Mouse (Mus musculus) midbrain, embryonic 16.5 days (tissue): ENCODE results near the gene Krt90. TPM values are rescaled to one million over a fixed set of nuclear protein-coding genes. Genes with fewer than 3 reads are reported as not detected.

Experiments used
- ATAC-seq: fragments of 200-750 bp; cut with Nextera tagmentation; 2 replicates; pipeline ENCODE4 v1.8.0; 2017; ENCODE audit warnings: moderate TSS enrichment
- H3K27ac ChIP-seq: fragments of 300-500 bp; sonication (generic); 2 replicates; pipeline ENCODE4 v1.5.1; 2014; ENCODE audit warnings: mild to moderate bottlenecking, low read length, mixed read lengths
- H3K27me3 ChIP-seq: fragments of 300-500 bp; sonication (generic); 2 replicates; pipeline ENCODE4 v1.6.1; 2014; ENCODE audit warnings: low read depth, low read length, mixed read lengths; ENCODE audit not compliant: control insufficient read depth, insufficient read depth
- H3K36me3 ChIP-seq: fragments of 300-500 bp; sonication (generic); 2 replicates; pipeline ENCODE4 v1.6.1; 2014; ENCODE audit warnings: mild to moderate bottlenecking, low read length, moderate library complexity, mixed read lengths; ENCODE audit not compliant: control insufficient read depth, insufficient read depth
- H3K4me1 ChIP-seq: fragments of 300-500 bp; sonication (generic); 2 replicates; pipeline ENCODE4 v1.6.1; 2014; ENCODE audit warnings: mild to moderate bottlenecking, low read length, mixed read lengths; ENCODE audit not compliant: control insufficient read depth, insufficient read depth
- H3K4me2 ChIP-seq: fragments of 300-500 bp; sonication (generic); 2 replicates; pipeline ENCODE4 v1.6.1; 2014; ENCODE audit warnings: mild to moderate bottlenecking, low read length, mixed read lengths
- H3K4me3 ChIP-seq: fragments of 300-500 bp; sonication (generic); 2 replicates; pipeline ENCODE4 v1.5.1; 2014; ENCODE audit warnings: low read depth, mild to moderate bottlenecking, low read length, moderate library complexity, mixed read lengths
- H3K9ac ChIP-seq: fragments of 300-500 bp; sonication (generic); 2 replicates; pipeline ENCODE4 v1.6.1; 2014; ENCODE audit warnings: low read depth, low read length, mixed read lengths
- H3K9me3 ChIP-seq: fragments of 300-500 bp; sonication (generic); replicated peaks from 2 replicates; pipeline ENCODE4 v1.6.1; 2014; ENCODE audit warnings: mild to moderate bottlenecking, low read length, mixed read lengths; ENCODE audit not compliant: control insufficient read depth, poor library complexity, severe bottlenecking
- WGBS: fragments of 180-500 bp; shearing (Covaris S2); extraction: QIAGEN DNeasy Blood & Tissue Kit; methylation state at CpG from one replicate; pipeline ENCODE4 v1.1.7; 2014; 5-methylcytosine and 5-hydroxymethylcytosine counted together
- polyA plus RNA-seq: library from polyadenylated mRNA; unstranded; fragments of >200 nt; fragmentation: Nextera tagmentation; extraction: Ambion mirVana; gene quantifications from 2 replicates; pipeline ENCODE4 v1.2.1, GENCODE M21; 2015

Krt90 gene
- polyA plus RNA-seq, 1 experiment from 2014 or later = 0.19 TPM

GRCm38 (mm10) chr15:101558034-101558646 lies 4.6 kb downstream of the Krt90 start:
- no peaks in the 10 kb centered on the region for H3K27me3 ChIP-seq
- H3K27ac ChIP-seq = no peak overlapping the region
- H3K4me1 ChIP-seq = peaks cover 2% of the 10 kb centered on the region; the same call in 1 of the 2 replicates
- WGBS = 8% methylated on average over 7 of the region's 7 CpGs
- no peak overlapping the region for H3K9ac ChIP-seq
- H3K36me3 ChIP-seq = no peaks in the 10 kb centered on the region
- H3K4me3 ChIP-seq = no peak overlapping the region
- ATAC-seq = no peak
- no peaks in the 10 kb centered on the region for H3K9me3 ChIP-seq
- H3K4me2 ChIP-seq = no peak overlapping the region

- Histone ChIP-seq H3K36me3 (no peaks in the 10 kb centered on the region), H3K27ac (no peak overlapping the region), H3K4me3 (no peak overlapping the region; the same call in 1 of the 2 replicates), H3K27me3 (no peaks in the 10 kb centered on the region), H3K9ac (no peak overlapping the region; the same call in 1 of the 2 replicates), H3K9me3 (no peaks in the 10 kb centered on the region), H3K4me1 (peaks cover 6% of the 10 kb centered on the region; the same call in 1 of the 2 replicates), H3K4me2 (peak overlapping the region; percentile 49)
- peak; percentile 67 for ATAC-seq
- 0% methylated on average over 11 of the region's 11 CpGs for WGBS
Measured at GRCm38 (mm10) chr15:101553169-101553568, 9.6 kb downstream of the Krt90 start.

- H3K27ac ChIP-seq = no peak overlapping the region
Measured at GRCm38 (mm10) chr15:101552188-101552587, 10.6 kb downstream of the Krt90 start.

GRCm38 (mm10) chr15:101550567-101550966 lies 12.2 kb downstream of the Krt90 start, which contains the start of gene Krt82:
Gene Krt82, minus strand, starts transcription at chr15:101550667.
- H3K36me3 ChIP-seq = no peaks in the 10 kb centered on the region
- no peak for ATAC-seq
- no peak within 1 kb of the TSS for H3K4me2 ChIP-seq
- no peak within 1 kb of the TSS for H3K4me3 ChIP-seq
- H3K9me3 ChIP-seq = no peaks in the 10 kb centered on the region
- no peaks in the 10 kb centered on the region for H3K27me3 ChIP-seq
- no peak within 1 kb of the TSS for H3K9ac ChIP-seq
- peaks cover 6% of the 10 kb centered on the region; the same call in 1 of the 2 replicates for H3K4me1 ChIP-seq
- 86% methylated on average over 7 of the region's 7 CpGs for WGBS
- no peak within 1 kb of the TSS for H3K27ac ChIP-seq

More at GRCm38 (mm10) chr15:101552188-101552587, 10.6 kb downstream of the Krt90 start:
- WGBS = 89% methylated on average over 8 of the region's 8 CpGs
- ATAC-seq = no peak
- H3K27me3 ChIP-seq = no peaks in the 10 kb centered on the region
- H3K4me2 ChIP-seq = no peak overlapping the region
- H3K9me3 ChIP-seq = no peaks in the 10 kb centered on the region
- H3K9ac ChIP-seq = no peak overlapping the region
- peaks cover 6% of the 10 kb centered on the region; the same call in 1 of the 2 replicates for H3K4me1 ChIP-seq
- H3K4me3 ChIP-seq = no peak overlapping the region
- H3K36me3 ChIP-seq = no peaks in the 10 kb centered on the region

GRCm38 (mm10) chr15:101544478-101544877 lies 18.3 kb downstream of the Krt90 start:
- H3K36me3 ChIP-seq = no peaks in the 10 kb centered on the region
- 56% methylated on average over 3 of the region's 3 CpGs for WGBS
- H3K4me3 ChIP-seq = no peak overlapping the region
- no peak overlapping the region for H3K9ac ChIP-seq
- no peak for ATAC-seq
- H3K27ac ChIP-seq = no peak overlapping the region
- H3K9me3 ChIP-seq = no peaks in the 10 kb centered on the region
- no peaks in the 10 kb centered on the region for H3K27me3 ChIP-seq
- H3K4me2 ChIP-seq = no peak overlapping the region
- H3K4me1 ChIP-seq = no peaks in the 10 kb centered on the region

GRCm38 (mm10) chr15:101542543-101542942 lies 20.2 kb downstream of the Krt90 start:
- no peak overlapping the region for H3K4me3 ChIP-seq
- WGBS = 61% methylated on average over 9 of the region's 9 CpGs

GRCm38 (mm10) chr15:101538580-101538900 lies 24.2 kb downstream of the Krt90 start:
- Histone ChIP-seq H3K4me3 (no peak overlapping the region), H3K4me1 (no peaks in the 10 kb centered on the region), H3K9ac (no peak overlapping the region), H3K9me3 (no peaks in the 10 kb centered on the region), H3K27me3 (no peaks in the 10 kb centered on the region), H3K4me2 (no peak overlapping the region), H3K36me3 (no peaks in the 10 kb centered on the region), H3K27ac (no peak overlapping the region)
- whole genome bisulfite sequencing = 52% methylated on average over 4 of the region's 4 CpGs
- ATAC-seq = no peak

More at GRCm38 (mm10) chr15:101542543-101542942, 20.2 kb downstream of the Krt90 start:
- Histone ChIP-seq H3K27ac (no peak overlapping the region), H3K36me3 (no peaks in the 10 kb centered on the region), H3K4me1 (no peaks in the 10 kb centered on the region), H3K9ac (no peak overlapping the region), H3K9me3 (no peaks in the 10 kb centered on the region), H3K27me3 (no peaks in the 10 kb centered on the region), H3K4me2 (no peak overlapping the region)
- no peak for ATAC-seq

GRCm38 (mm10) chr15:101537864-101538579 lies 24.7 kb downstream of the Krt90 start:
- H3K4me1 ChIP-seq = no peaks in the 10 kb centered on the region
- H3K9me3 ChIP-seq = no peaks in the 10 kb centered on the region
- 38% methylated on average over 7 of the region's 7 CpGs for WGBS
- H3K36me3 ChIP-seq = no peaks in the 10 kb centered on the region
- no peaks in the 10 kb centered on the region for H3K27me3 ChIP-seq
- H3K4me2 ChIP-seq = no peak overlapping the region
- H3K4me3 ChIP-seq = no peak overlapping the region
- ATAC-seq = no peak
- H3K9ac ChIP-seq = no peak overlapping the region
- no peak overlapping the region for H3K27ac ChIP-seq
